Mouse (Mus musculus): ENCODE data around the gene Glrx5. TPM values are rescaled to one million over a fixed set of nuclear protein-coding genes. Genes with fewer than 3 reads are reported as not detected.

The Glrx5 gene
- 719 and 730 TPM in 2 replicates for polyA plus RNA-seq (2016; fragmentation: Nextera tagmentation; extraction: Ambion mirVana)

- Histone ChIP-seq H3K27me3 (replicated peaks) (no peaks in the 10 kb centered on the region), H3K4me3 (peak within 1 kb of the TSS; percentile 90), H3K4me1 (peaks cover 78% of the 10 kb centered on the region), H3K4me2 (peak within 1 kb of the TSS; percentile 88), H3K36me3 (peaks cover 63% of the 10 kb centered on the region), H3K9ac (peak within 1 kb of the TSS; percentile 96), H3K27ac (peak within 1 kb of the TSS; percentile 100), H3K9me3 (replicated peaks) (no peaks in the 10 kb centered on the region)
- under 1% methylated on average over 72 of the region's 72 CpGs for WGBS (ENCODE audit: insufficient replicate concordance)
- peak; percentile 88 for ATAC-seq
Observed at GRCm38 (mm10) chr12:105032147-105032831, at the start of gene Glrx5. Gene Glrx5, plus strand, starts transcription at chr12:105032688.

DNA sequence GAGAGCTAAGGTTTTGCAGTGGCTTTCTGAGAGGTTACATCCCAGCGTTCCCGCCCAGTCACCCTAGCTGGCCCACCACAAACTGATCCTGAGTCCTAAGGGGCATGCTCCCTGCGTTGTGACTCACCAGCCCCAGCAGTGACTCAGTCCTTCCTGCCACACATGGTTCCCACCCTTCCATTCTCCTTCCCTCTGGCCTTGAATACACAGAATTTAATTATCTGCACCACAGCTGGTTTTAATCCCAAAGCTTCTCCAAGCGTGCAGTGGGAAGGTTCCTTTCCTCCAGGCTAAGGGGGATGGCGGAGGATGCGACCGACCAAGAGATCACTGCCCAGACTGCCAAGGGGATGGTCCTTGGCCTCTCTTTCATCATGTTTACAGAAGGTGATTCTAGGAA is 49.0 kb upstream of the Glrx5 start:
- Histone ChIP-seq H3K27me3 (replicated peaks) (no peaks in the 10 kb centered on the region), H3K27ac (no peak overlapping the region), H3K36me3 (peaks cover 9% of the 10 kb centered on the region; the same call in 1 of the 2 replicates), H3K4me1 (peaks cover 22% of the 10 kb centered on the region; the same call in 1 of the 2 replicates), H3K4me3 (no peak overlapping the region), H3K9ac (no peak overlapping the region), H3K9me3 (replicated peaks) (no peaks in the 10 kb centered on the region; the same call in 1 of the 2 replicates), H3K4me2 (no peak overlapping the region)
- 68% methylated on average over 7 of the region's 7 CpGs for WGBS (ENCODE audit: insufficient replicate concordance)
- ATAC-seq: no peak

- no peak for ATAC-seq
- peaks cover 9% of the 10 kb centered on the region; the same call in 1 of the 2 replicates for H3K36me3 ChIP-seq
- H3K27me3 ChIP-seq (replicated peaks): no peaks in the 10 kb centered on the region
- 70% methylated on average over 5 of the region's 5 CpGs for WGBS (ENCODE audit: insufficient replicate concordance)
- no peak overlapping the region for H3K4me3 ChIP-seq
- H3K4me2 ChIP-seq: no peak overlapping the region
- no peak overlapping the region for H3K9ac ChIP-seq
- H3K27ac ChIP-seq: no peak overlapping the region
- H3K9me3 ChIP-seq (replicated peaks): no peaks in the 10 kb centered on the region; the same call in 1 of the 2 replicates
- H3K4me1 ChIP-seq: peaks cover 17% of the 10 kb centered on the region; the same call in 1 of the 2 replicates
Observed at GRCm38 (mm10) chr12:104985088-104985487, 47.4 kb upstream of the Glrx5 start.

GRCm38 (mm10) chr12:104986001-104986400 is 46.5 kb upstream of the Glrx5 start:
- no peak for ATAC-seq
- no peak overlapping the region for H3K9ac ChIP-seq
- H3K27me3 ChIP-seq (replicated peaks): no peaks in the 10 kb centered on the region
- H3K36me3 ChIP-seq: peaks cover 9% of the 10 kb centered on the region; the same call in 1 of the 2 replicates
- no peak overlapping the region for H3K4me3 ChIP-seq
- no peak overlapping the region for H3K4me2 ChIP-seq
- H3K4me1 ChIP-seq: peaks cover 27% of the 10 kb centered on the region
- 91% methylated on average over 2 of the region's 2 CpGs for WGBS (ENCODE audit: insufficient replicate concordance)
- no peaks in the 10 kb centered on the region; the same call in 1 of the 2 replicates for H3K9me3 ChIP-seq (replicated peaks)
- no peak overlapping the region for H3K27ac ChIP-seq

- WGBS (ENCODE audit: insufficient replicate concordance): 85% methylated on average over 9 of the region's 9 CpGs
- H3K9ac ChIP-seq: no peak overlapping the region
- no peaks in the 10 kb centered on the region for H3K27me3 ChIP-seq (replicated peaks)
- no peaks in the 10 kb centered on the region; the same call in 1 of the 2 replicates for H3K9me3 ChIP-seq (replicated peaks)
- no peak for ATAC-seq
- no peak overlapping the region for H3K4me3 ChIP-seq
- H3K4me2 ChIP-seq: no peak overlapping the region
- peaks cover 34% of the 10 kb centered on the region for H3K4me1 ChIP-seq
- H3K36me3 ChIP-seq: peaks cover 9% of the 10 kb centered on the region; the same call in 1 of the 2 replicates
- H3K27ac ChIP-seq: no peak overlapping the region
Observed at GRCm38 (mm10) chr12:104986781-104987180, 45.7 kb upstream of the Glrx5 start.

DNA sequence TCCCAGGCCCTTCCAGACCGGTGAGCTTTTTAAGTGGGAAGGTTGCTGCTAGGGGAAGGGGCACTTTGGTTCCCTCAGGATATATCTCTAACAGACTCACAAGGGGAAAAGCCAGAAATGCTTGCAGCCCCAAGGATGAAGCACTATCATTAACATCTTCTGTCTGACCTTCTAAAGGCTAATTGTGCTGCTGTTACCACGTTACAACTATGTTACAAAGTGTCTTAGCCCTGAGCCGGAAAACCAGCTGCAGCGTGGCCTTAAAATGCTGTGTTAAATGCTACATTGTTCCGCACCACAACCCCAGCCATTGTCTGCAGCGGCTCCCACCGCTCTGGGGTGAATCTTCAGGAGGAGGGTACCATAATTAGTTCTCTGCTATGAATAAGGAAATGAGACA is 44.6 kb upstream of the Glrx5 start:
- peaks cover 5% of the 10 kb centered on the region; the same call in 1 of the 2 replicates for H3K36me3 ChIP-seq
- no peak overlapping the region for H3K4me2 ChIP-seq
- H3K27me3 ChIP-seq (replicated peaks): no peaks in the 10 kb centered on the region
- no peak overlapping the region for H3K27ac ChIP-seq
- H3K9me3 ChIP-seq (replicated peaks): no peaks in the 10 kb centered on the region; the same call in 1 of the 2 replicates
- no peak overlapping the region for H3K9ac ChIP-seq
- ATAC-seq: no peak
- 83% methylated on average over 7 of the region's 7 CpGs for WGBS (ENCODE audit: insufficient replicate concordance)
- no peak overlapping the region for H3K4me3 ChIP-seq
- peaks cover 41% of the 10 kb centered on the region for H3K4me1 ChIP-seq

DNA sequence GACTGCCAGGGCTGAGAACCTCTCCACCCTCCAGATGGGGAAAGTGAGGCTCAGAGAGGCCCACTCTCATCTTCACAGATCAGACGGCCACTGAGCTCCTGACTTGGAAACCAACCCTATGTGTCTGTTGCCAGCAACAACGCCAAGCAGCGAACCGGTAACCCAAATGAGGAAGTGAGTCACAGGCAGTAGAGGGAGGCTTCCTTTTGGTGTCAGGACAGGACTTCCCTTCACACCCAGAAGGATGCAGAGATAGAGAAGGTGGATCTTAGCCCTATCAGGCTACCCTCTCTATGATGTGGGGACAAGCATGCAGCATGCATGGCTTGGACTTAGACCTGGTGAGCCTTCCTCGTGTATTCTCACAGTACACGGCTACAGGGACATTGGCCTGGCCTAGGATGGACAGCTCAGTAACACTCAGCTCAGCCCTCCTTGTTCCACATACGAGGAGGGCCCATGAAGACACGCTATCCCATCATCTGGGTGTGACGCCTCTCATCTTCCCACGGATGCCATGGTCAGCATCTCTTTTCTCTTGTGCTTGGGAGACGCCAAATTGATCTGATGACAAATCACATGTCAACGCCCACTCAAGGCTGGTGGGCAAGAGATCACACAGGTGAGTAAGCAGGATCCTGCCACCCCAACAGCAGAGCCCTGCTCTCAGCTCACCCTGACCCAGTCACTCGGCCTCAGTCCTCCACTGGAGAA is 41.6 kb upstream of the Glrx5 start:
- WGBS (ENCODE audit: insufficient replicate concordance): 41% methylated on average over 13 of the region's 13 CpGs
- Histone ChIP-seq H3K4me1 (peaks cover 55% of the 10 kb centered on the region), H3K27ac (peak overlapping the region; percentile 34; the same call in 1 of the 2 replicates), H3K4me3 (no peak overlapping the region), H3K36me3 (no peaks in the 10 kb centered on the region), H3K9me3 (replicated peaks) (no peaks in the 10 kb centered on the region), H3K27me3 (replicated peaks) (0 out of 2 replicates have a peak, but pooled peaks cover 3% of the 10 kb centered on the region), H3K4me2 (no peak overlapping the region), H3K9ac (no peak overlapping the region)
- ATAC-seq: peak; percentile 32

DNA sequence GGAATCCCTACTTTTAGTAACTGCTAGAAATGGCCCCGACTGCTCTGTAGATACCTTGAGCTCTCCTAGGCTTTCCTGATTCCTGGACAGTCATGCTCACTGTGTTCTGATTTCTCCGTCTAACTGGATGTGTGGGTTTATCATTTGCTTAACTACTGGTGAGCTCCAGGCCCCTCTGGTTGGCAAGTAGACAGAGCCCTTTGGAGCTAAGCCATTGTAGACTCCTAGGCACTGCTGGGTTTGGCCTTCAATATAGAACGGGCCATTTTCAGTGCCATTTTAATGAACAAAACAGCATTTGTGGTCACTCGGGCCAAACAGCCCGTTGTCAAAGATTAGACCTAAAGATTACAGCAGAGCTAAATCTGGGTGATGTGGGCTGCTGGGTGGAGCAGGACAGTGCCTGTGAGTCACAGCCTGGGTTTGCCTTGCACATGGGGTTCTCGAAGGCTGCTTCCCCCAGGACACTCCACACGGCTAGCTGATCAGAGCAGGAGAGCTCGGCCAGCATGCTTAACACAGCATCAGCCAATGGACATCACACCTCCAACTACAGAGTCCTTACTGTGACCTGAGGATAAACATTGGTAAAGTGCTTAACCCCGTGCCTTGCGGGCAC is 40.3 kb upstream of the Glrx5 start:
- H3K9me3 ChIP-seq (replicated peaks): no peaks in the 10 kb centered on the region
- no peak overlapping the region for H3K27ac ChIP-seq
- WGBS (ENCODE audit: insufficient replicate concordance): 58% methylated on average over 10 of the region's 10 CpGs
- no peak for ATAC-seq
- H3K4me2 ChIP-seq: no peak overlapping the region
- peaks cover 59% of the 10 kb centered on the region for H3K4me1 ChIP-seq
- no peaks in the 10 kb centered on the region for H3K36me3 ChIP-seq
- H3K27me3 ChIP-seq (replicated peaks): 0 out of 2 replicates have a peak, but pooled peaks cover 3% of the 10 kb centered on the region
- no peak overlapping the region for H3K9ac ChIP-seq
- no peak overlapping the region for H3K4me3 ChIP-seq

DNA sequence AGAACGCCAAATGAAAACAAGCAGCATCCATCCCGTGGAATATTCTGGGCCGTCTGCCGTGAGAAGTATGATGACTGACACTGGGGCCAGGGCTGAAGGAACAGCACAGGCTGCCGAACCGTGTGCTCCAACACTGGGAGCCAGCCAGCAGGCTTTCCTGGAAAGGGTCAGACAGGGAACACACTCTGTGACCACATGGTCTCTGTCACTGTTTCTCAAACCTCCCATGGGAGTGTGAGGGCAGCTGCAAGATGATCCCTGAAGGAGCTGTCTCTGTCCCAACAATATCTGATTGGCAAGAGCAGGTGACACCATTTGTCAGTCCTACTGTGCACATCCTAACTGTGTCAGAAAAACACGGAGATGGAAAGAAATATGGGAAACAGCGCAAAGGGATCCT is 39.6 kb upstream of the Glrx5 start:
- Histone ChIP-seq H3K4me1 (peaks cover 65% of the 10 kb centered on the region), H3K4me3 (no peak overlapping the region), H3K9me3 (replicated peaks) (no peaks in the 10 kb centered on the region), H3K27me3 (replicated peaks) (0 out of 2 replicates have a peak, but pooled peaks cover 3% of the 10 kb centered on the region), H3K9ac (no peak overlapping the region), H3K36me3 (no peaks in the 10 kb centered on the region), H3K4me2 (no peak overlapping the region), H3K27ac (no peak overlapping the region)
- ATAC-seq: no peak
- 78% methylated on average over 8 of the region's 8 CpGs for WGBS (ENCODE audit: insufficient replicate concordance)

GRCm38 (mm10) chr12:104995259-104995876 is 37.1 kb upstream of the Glrx5 start:
- H3K4me1 ChIP-seq: peaks cover 87% of the 10 kb centered on the region
- H3K9me3 ChIP-seq (replicated peaks): no peaks in the 10 kb centered on the region
- H3K9ac ChIP-seq: no peak overlapping the region
- H3K27ac ChIP-seq: peak overlapping the region; percentile 67; the same call in 1 of the 2 replicates
- H3K36me3 ChIP-seq: no peaks in the 10 kb centered on the region
- 73% methylated on average over 12 of the region's 12 CpGs for WGBS (ENCODE audit: insufficient replicate concordance)
- 0 out of 2 replicates have a peak, but pooled peaks cover 3% of the 10 kb centered on the region for H3K27me3 ChIP-seq (replicated peaks)
- 0 out of 2 replicates have a peak overlapping the region, but pooled peaks have one; percentile 17 for H3K4me2 ChIP-seq
- no peak overlapping the region for H3K4me3 ChIP-seq
- no peak for ATAC-seq

- 45% methylated on average over 9 of the region's 9 CpGs for WGBS (ENCODE audit: insufficient replicate concordance)
- Histone ChIP-seq H3K9me3 (replicated peaks) (no peaks in the 10 kb centered on the region), H3K4me2 (peak overlapping the region; percentile 17; the same call in 1 of the 2 replicates), H3K4me3 (no peak overlapping the region), H3K4me1 (peaks cover 87% of the 10 kb centered on the region), H3K36me3 (no peaks in the 10 kb centered on the region), H3K27ac (peak overlapping the region; percentile 67), H3K27me3 (replicated peaks) (0 out of 2 replicates have a peak, but pooled peaks cover 3% of the 10 kb centered on the region), H3K9ac (no peak overlapping the region)
- peak; percentile 83 for ATAC-seq
Observed at GRCm38 (mm10) chr12:104996012-104996728, 36.3 kb upstream of the Glrx5 start.
